Mouse (Mus musculus): ENCODE data around the gene Fbxo44. TPM values are rescaled to one million over a fixed set of nuclear protein-coding genes. Genes with fewer than 3 reads are reported as not detected.

Gene Fbxo44
- polyA plus RNA-seq, 1 experiment, result 3.1 TPM

- Histone ChIP-seq H3K4me2 (ENCODE audit: low read depth) (no peak overlapping the region), H3K36me3 (ENCODE audit: control insufficient read depth, insufficient read depth) (no peaks in the 10 kb centered on the region), H3K79me2 (ENCODE audit: control insufficient read depth, insufficient read depth) (no peaks in the 10 kb centered on the region), H3ac (ENCODE audit: control insufficient read depth, insufficient read length) (no peak overlapping the region), H3K4me3 (no peak overlapping the region), H3K27me3 (ENCODE audit: control insufficient read depth, insufficient read depth, insufficient read length) (peaks cover 29% of the 10 kb centered on the region)
- TF ChIP-seq E2F4 (IDR thresholded peaks at IDR 0.05; ENCODE audit: insufficient read depth) (no peak), REST (IDR thresholded peaks at IDR 0.05; ENCODE audit: insufficient read depth, insufficient read length) (no peak), MYOG (IDR thresholded peaks at IDR 0.05; ENCODE audit: control insufficient read depth in 1 of 3, insufficient read depth in 1 of 3, insufficient read length in 2 of 3, low read depth in 2 of 3) (no peak), TCF3 (IDR thresholded peaks at IDR 0.05; ENCODE audit: insufficient read length, low read depth) (no peak), POLR2A (IDR thresholded peaks at IDR 0.05; ENCODE audit: insufficient read length, low read depth) (no peak), MYOD1 (IDR thresholded peaks at IDR 0.05; ENCODE audit: control insufficient read depth in 1 of 3, insufficient read length in 2 of 3, low read depth in 2 of 3) (no peak), CEBPB (IDR thresholded peaks at IDR 0.05; ENCODE audit: insufficient read depth, poor library complexity, severe bottlenecking) (no peak), SRF (IDR thresholded peaks at IDR 0.05; ENCODE audit: control insufficient read depth, insufficient read length, low read depth) (no peak), TCF12 (IDR thresholded peaks at IDR 0.05; ENCODE audit: insufficient read depth, poor library complexity, severe bottlenecking) (no peak), USF1 (IDR thresholded peaks at IDR 0.05; ENCODE audit: low read depth) (no peak), MAX (IDR thresholded peaks at IDR 0.05; ENCODE audit: low read depth) (no peak), POLR2AphosphoS2 (IDR thresholded peaks at IDR 0.05; ENCODE audit: insufficient read length, low read depth) (no peak)
Observed at GRCm38 (mm10) chr4:148128672-148129071, 31.6 kb downstream of the Fbxo44 start.

- H3K79me2 ChIP-seq (ENCODE audit: control insufficient read depth, insufficient read depth), result no peaks in the 10 kb centered on the region
- H3K4me3 ChIP-seq, result no peak overlapping the region
- no peaks in the 10 kb centered on the region for H3K36me3 ChIP-seq (ENCODE audit: control insufficient read depth, insufficient read depth)
- H3K27me3 ChIP-seq (ENCODE audit: control insufficient read depth, insufficient read depth, insufficient read length), result peaks cover 29% of the 10 kb centered on the region
- no peak overlapping the region for H3ac ChIP-seq (ENCODE audit: control insufficient read depth, insufficient read length)
- TF ChIP-seq TCF12 (IDR thresholded peaks at IDR 0.05; ENCODE audit: insufficient read depth, poor library complexity, severe bottlenecking), result no peak
- TF ChIP-seq SRF (IDR thresholded peaks at IDR 0.05; ENCODE audit: control insufficient read depth, insufficient read length, low read depth), result no peak
- no peak for TF ChIP-seq E2F4 (IDR thresholded peaks at IDR 0.05; ENCODE audit: insufficient read depth)
- TF ChIP-seq REST (IDR thresholded peaks at IDR 0.05; ENCODE audit: insufficient read depth, insufficient read length), result no peak
- TF ChIP-seq MYOG (IDR thresholded peaks at IDR 0.05; ENCODE audit: control insufficient read depth in 1 of 3, insufficient read depth in 1 of 3, insufficient read length in 2 of 3, low read depth in 2 of 3), result no peak
- TF ChIP-seq MYOD1 (IDR thresholded peaks at IDR 0.05; ENCODE audit: control insufficient read depth in 1 of 3, insufficient read length in 2 of 3, low read depth in 2 of 3), result no peak
- no peak for TF ChIP-seq TCF3 (IDR thresholded peaks at IDR 0.05; ENCODE audit: insufficient read length, low read depth)
- no peak for TF ChIP-seq POLR2A (IDR thresholded peaks at IDR 0.05; ENCODE audit: insufficient read length, low read depth)
- no peak for TF ChIP-seq POLR2AphosphoS2 (IDR thresholded peaks at IDR 0.05; ENCODE audit: insufficient read length, low read depth)
- no peak for TF ChIP-seq CEBPB (IDR thresholded peaks at IDR 0.05; ENCODE audit: insufficient read depth, poor library complexity, severe bottlenecking)
- no peak for TF ChIP-seq MAX (IDR thresholded peaks at IDR 0.05; ENCODE audit: low read depth)
- no peak for TF ChIP-seq USF1 (IDR thresholded peaks at IDR 0.05; ENCODE audit: low read depth)
- no peak overlapping the region for H3K4me2 ChIP-seq (ENCODE audit: low read depth)
Observed at GRCm38 (mm10) chr4:148128241-148128640, 32.0 kb downstream of the Fbxo44 start.

GRCm38 (mm10) chr4:148122694-148123066 lies 37.6 kb downstream of the Fbxo44 start:
- Histone ChIP-seq H3K4me3 (no peak overlapping the region), H3K4me2 (ENCODE audit: low read depth) (peak overlapping the region; percentile 24), H3K36me3 (ENCODE audit: control insufficient read depth, insufficient read depth) (no peaks in the 10 kb centered on the region), H3ac (ENCODE audit: control insufficient read depth, insufficient read length) (no peak overlapping the region), H3K79me2 (ENCODE audit: control insufficient read depth, insufficient read depth) (no peaks in the 10 kb centered on the region), H3K27me3 (ENCODE audit: control insufficient read depth, insufficient read depth, insufficient read length) (no peaks in the 10 kb centered on the region)
- TF ChIP-seq TCF3 (IDR thresholded peaks at IDR 0.05; ENCODE audit: insufficient read length, low read depth) (no peak), REST (IDR thresholded peaks at IDR 0.05; ENCODE audit: insufficient read depth, insufficient read length) (no peak), MAX (IDR thresholded peaks at IDR 0.05; ENCODE audit: low read depth) (no peak), CEBPB (IDR thresholded peaks at IDR 0.05; ENCODE audit: insufficient read depth, poor library complexity, severe bottlenecking) (no peak), MYOD1 (IDR thresholded peaks at IDR 0.05; ENCODE audit: control insufficient read depth in 1 of 3, insufficient read length in 2 of 3, low read depth in 2 of 3) (no peak), E2F4 (IDR thresholded peaks at IDR 0.05; ENCODE audit: insufficient read depth) (no peak), TCF12 (IDR thresholded peaks at IDR 0.05; ENCODE audit: insufficient read depth, poor library complexity, severe bottlenecking) (no peak)

GRCm38 (mm10) chr4:148121982-148122693 lies 38.1 kb downstream of the Fbxo44 start:
- H3K4me3 ChIP-seq, result no peak overlapping the region
- no peak overlapping the region for H3ac ChIP-seq (ENCODE audit: control insufficient read depth, insufficient read length)
- H3K27me3 ChIP-seq (ENCODE audit: control insufficient read depth, insufficient read depth, insufficient read length), result no peaks in the 10 kb centered on the region
- H3K4me2 ChIP-seq (ENCODE audit: low read depth), result peak overlapping the region; percentile 12
- TF ChIP-seq MYOD1 (IDR thresholded peaks at IDR 0.05; ENCODE audit: control insufficient read depth in 1 of 3, insufficient read length in 2 of 3, low read depth in 2 of 3) (peak in 2 of 3 experiments; percentile 94 to 97), TCF3 (IDR thresholded peaks at IDR 0.05; ENCODE audit: insufficient read length, low read depth) (peak; percentile 91), POLR2A (IDR thresholded peaks at IDR 0.05; ENCODE audit: insufficient read length, low read depth) (no peak), TCF12 (IDR thresholded peaks at IDR 0.05; ENCODE audit: insufficient read depth, poor library complexity, severe bottlenecking) (peak; percentile 78), E2F4 (IDR thresholded peaks at IDR 0.05; ENCODE audit: insufficient read depth) (no peak), USF1 (IDR thresholded peaks at IDR 0.05; ENCODE audit: low read depth) (no peak), MYOG (IDR thresholded peaks at IDR 0.05; ENCODE audit: control insufficient read depth in 1 of 3, insufficient read depth in 1 of 3, insufficient read length in 2 of 3, low read depth in 2 of 3) (peak in 2 of 3 experiments; percentile 97 to 98)
- H3K79me2 ChIP-seq (ENCODE audit: control insufficient read depth, insufficient read depth), result no peaks in the 10 kb centered on the region
- H3K36me3 ChIP-seq (ENCODE audit: control insufficient read depth, insufficient read depth), result no peaks in the 10 kb centered on the region

Data from myocyte (in vitro differentiated cells).